Mouse (Mus musculus) embryonic facial prominence, embryonic 12.5 days (tissue): ENCODE results near the gene Man2a1. TPM values are rescaled to one million over a fixed set of nuclear protein-coding genes. Genes with fewer than 3 reads are reported as not detected.

ENCODE experiments used
- ATAC-seq: fragments of 200-750 bp; cut with Nextera tagmentation; 2 replicates; pipeline ENCODE4 v1.8.0; 2017; ENCODE audit not compliant: insufficient number of reproducible peaks, insufficient read depth, low FRiP score, low TSS enrichment
- H3K27ac ChIP-seq: fragments of 300-500 bp; sonication (generic); 2 replicates; pipeline ENCODE4 v1.5.1; 2016; ENCODE audit warnings: mild to moderate bottlenecking
- H3K27me3 ChIP-seq: fragments of 300-500 bp; sonication (generic); 2 replicates; pipeline ENCODE4 v1.6.1; 2016; ENCODE audit warnings: mild to moderate bottlenecking, moderate library complexity
- H3K36me3 ChIP-seq: fragments of 300-500 bp; sonication (generic); 2 replicates; pipeline ENCODE4 v1.6.1; 2016; ENCODE audit warnings: mild to moderate bottlenecking
- H3K4me1 ChIP-seq: fragments of 300-500 bp; sonication (generic); 2 replicates; pipeline ENCODE4 v1.6.1; 2016
- H3K4me2 ChIP-seq: fragments of 300-500 bp; sonication (generic); replicated peaks from 2 replicates; pipeline ENCODE4 v1.6.1; 2016; ENCODE audit warnings: mild to moderate bottlenecking, moderate library complexity
- H3K4me3 ChIP-seq: fragments of 300-500 bp; sonication (generic); 2 replicates; pipeline ENCODE4 v1.5.1; 2016; ENCODE audit warnings: mild to moderate bottlenecking
- H3K9ac ChIP-seq: fragments of 300-500 bp; sonication (generic); 2 replicates; pipeline ENCODE4 v1.6.1; 2016; ENCODE audit warnings: mild to moderate bottlenecking, moderate library complexity
- H3K9me3 ChIP-seq: fragments of 300-500 bp; sonication (generic); 2 replicates; pipeline ENCODE4 v1.6.1; 2016; ENCODE audit warnings: mild to moderate bottlenecking, moderate library complexity
- WGBS: fragments of 180-500 bp; shearing (Covaris S2); methylation state at CpG from one replicate; pipeline ENCODE4 v1.1.7; 2016; 5-methylcytosine and 5-hydroxymethylcytosine counted together
- polyA plus RNA-seq: library from polyadenylated mRNA; unstranded; fragments of >200 nt; fragmentation: Nextera tagmentation; extraction: Ambion mirVana; gene quantifications from 2 replicates; pipeline ENCODE4 v1.2.1, GENCODE M21; 2016

The Man2a1 gene
- 10.0 and 10.8 TPM in 2 replicates for polyA plus RNA-seq

DNA sequence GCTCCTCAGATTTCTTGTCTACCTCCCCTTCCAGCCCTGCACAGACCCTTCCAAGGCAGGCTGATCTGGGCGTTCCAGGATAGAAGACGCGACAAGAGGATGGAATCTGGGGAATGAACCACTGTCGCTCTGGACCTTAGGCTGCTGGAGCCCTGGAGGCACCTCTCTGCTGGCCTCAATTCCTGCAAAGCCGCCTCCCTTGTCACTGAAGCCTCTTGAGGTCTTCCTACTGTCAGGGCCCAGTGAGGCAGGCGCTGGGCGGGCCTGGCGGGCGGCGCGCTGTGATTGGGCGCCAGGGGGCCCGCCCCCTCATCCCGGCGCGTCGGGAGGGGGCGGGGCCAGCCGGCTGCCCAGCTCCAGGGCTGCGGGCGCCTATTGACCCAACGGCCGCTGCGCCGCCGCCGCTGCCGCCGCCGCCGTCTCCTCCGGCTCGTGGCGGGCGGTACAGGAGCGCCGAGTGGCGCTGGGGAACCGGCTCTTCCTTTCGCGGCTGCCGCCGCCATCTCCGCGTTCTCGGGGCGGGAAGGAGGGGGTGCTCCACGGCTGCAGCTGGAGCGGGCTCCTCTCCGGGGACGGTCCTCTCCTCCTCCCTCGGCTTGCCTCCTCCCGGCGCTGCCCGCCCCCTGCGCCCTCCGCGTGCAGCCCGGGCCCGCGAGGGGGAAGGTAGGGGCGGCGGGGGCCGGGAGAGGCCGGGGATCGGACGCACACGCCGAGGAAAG lies at the start of gene Man2a1:
TSS of gene Man2a1 (plus strand) at position 365 of the 719 bp plus-strand sequence.
- peak within 1 kb of the TSS; percentile 87 for H3K27ac ChIP-seq
- H3K4me1 ChIP-seq = peaks cover 19% of the 10 kb centered on the region
- no peaks in the 10 kb centered on the region for H3K36me3 ChIP-seq
- H3K4me3 ChIP-seq = peak within 1 kb of the TSS; percentile 79
- ATAC-seq = peak; percentile 89
- H3K9ac ChIP-seq = peak within 1 kb of the TSS; percentile 88
- no peaks in the 10 kb centered on the region for H3K9me3 ChIP-seq
- H3K4me2 ChIP-seq = peak within 1 kb of the TSS; percentile 92
- H3K27me3 ChIP-seq = no peaks in the 10 kb centered on the region
- 0% methylated on average over 55 of the region's 69 CpGs for whole genome bisulfite sequencing

DNA sequence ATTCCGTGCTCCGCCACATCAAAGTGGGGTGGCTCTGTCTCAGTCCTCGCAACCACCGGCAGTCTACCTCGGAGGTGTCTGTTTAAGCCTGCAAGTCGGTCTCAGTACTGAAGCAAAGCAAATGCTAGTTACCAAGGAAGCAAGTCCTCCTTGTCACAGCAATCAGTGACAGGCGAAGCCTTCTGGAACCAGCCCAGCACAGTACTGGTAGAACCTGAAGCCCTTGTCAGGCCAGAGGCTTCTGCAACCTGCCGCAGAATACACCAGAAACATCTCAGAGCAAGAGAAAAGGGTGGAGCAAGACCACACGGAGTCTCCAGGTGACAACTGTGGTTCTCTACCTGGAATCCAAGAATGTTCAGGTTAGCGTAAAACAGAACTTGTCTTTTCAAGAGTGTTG lies 47.2 kb upstream of the Man2a1 start:
- Histone ChIP-seq H3K4me3 (no peak overlapping the region), H3K27ac (no peak overlapping the region), H3K36me3 (no peaks in the 10 kb centered on the region), H3K9me3 (no peaks in the 10 kb centered on the region), H3K4me1 (no peaks in the 10 kb centered on the region), H3K9ac (no peak overlapping the region), H3K4me2 (no peak overlapping the region), H3K27me3 (no peaks in the 10 kb centered on the region)
- ATAC-seq = no peak
- 89% methylated on average over 10 of the region's 10 CpGs for WGBS

DNA sequence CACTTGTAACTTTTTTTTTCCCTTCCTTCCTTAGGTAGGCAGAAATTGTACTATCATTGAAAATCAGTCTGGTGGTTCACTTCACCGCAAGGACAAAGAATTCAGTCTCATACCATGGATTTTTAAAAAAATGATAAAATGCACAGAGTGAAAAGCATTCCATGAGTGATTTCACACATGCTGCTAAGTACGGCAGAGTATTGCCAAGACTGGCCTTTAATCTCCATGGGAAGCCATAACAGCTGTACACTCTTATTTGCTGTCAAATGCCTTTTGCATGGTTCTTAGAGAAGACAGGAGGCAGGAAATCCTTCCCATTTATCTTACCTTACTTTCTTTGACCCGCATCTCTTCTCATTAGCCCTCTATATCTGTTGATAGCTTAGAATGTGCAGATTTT lies 45.6 kb upstream of the Man2a1 start:
- WGBS = 75% methylated on average over 3 of the region's 3 CpGs
- Histone ChIP-seq H3K27ac (no peak overlapping the region), H3K4me2 (no peak overlapping the region), H3K9ac (no peak overlapping the region), H3K27me3 (no peaks in the 10 kb centered on the region), H3K4me1 (no peaks in the 10 kb centered on the region; the same call in 1 of the 2 replicates), H3K4me3 (no peak overlapping the region), H3K36me3 (no peaks in the 10 kb centered on the region), H3K9me3 (no peaks in the 10 kb centered on the region)
- no peak for ATAC-seq

DNA sequence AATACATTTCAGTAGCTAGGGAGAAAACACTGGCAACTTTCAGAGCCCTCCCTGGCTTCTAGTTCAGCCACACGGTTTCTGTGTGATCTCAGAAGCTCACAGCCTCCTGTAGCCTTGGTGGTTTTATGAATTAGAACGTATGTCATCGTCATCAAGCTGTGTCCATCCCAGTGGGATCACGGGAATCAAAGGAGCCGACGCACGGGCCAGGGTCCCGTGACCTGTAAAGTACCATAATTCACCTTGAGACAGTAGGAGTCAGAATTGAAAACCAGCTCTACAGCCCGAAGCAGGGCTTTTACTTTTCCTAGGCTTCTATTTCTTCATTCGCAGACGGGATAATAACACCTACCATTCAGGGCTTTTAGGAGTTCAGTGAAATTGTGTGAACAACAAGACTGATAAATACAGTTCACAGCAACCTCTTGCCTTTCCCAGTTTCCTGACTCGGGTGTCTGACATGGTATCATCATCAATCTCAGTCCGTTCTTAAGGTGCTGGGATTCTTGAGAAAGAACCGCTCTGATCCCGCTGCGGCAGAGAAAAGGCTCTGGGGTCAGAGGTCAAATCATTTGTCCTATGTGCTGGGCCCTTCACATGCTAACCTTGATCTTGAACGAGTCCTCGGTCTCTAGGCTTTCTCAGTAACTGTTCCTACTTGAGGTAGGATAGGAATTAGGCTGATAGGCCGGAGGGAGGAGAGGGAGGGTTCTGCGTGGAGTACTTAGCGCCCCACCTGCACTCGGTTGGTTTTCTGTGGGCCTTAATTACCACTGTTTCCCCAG lies 43.7 kb upstream of the Man2a1 start:
- H3K4me2 ChIP-seq = no peak overlapping the region
- H3K36me3 ChIP-seq = no peaks in the 10 kb centered on the region
- WGBS = 87% methylated on average over 22 of the region's 22 CpGs
- no peak overlapping the region for H3K9ac ChIP-seq
- H3K4me1 ChIP-seq = no peaks in the 10 kb centered on the region; the same call in 1 of the 2 replicates
- H3K27ac ChIP-seq = no peak overlapping the region
- no peak overlapping the region for H3K4me3 ChIP-seq
- ATAC-seq = no peak
- no peaks in the 10 kb centered on the region for H3K9me3 ChIP-seq
- no peaks in the 10 kb centered on the region for H3K27me3 ChIP-seq

DNA sequence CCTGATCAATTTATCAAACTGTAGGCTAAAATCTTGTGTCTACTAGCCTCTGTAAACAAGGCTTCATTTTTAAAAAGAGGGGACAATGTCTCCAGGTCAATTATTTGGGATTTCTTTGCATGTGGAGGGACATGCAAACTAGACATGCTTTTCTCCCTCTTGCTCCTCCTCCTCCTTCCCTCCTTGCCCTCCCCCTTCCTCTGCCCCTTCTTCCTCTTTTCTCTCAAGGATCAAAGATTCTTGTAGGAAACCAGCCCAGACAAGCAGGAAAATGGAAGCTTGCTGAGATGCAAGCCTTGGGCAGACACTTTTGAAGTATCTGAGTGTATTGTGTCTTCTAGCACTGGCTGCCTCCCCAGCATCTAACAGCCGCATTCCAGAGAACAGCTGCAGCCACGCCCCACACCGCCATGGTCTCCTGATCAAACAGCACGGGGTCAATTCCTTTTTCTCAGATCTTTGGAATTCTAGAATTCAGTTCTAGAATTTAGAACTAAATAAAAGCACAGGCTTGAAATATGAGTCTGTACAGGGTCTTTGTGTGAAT lies 41.5 kb upstream of the Man2a1 start:
- H3K9me3 ChIP-seq = no peaks in the 10 kb centered on the region
- H3K4me3 ChIP-seq = no peak overlapping the region
- no peaks in the 10 kb centered on the region; the same call in 1 of the 2 replicates for H3K4me1 ChIP-seq
- 8% methylated on average over 4 of the region's 4 CpGs for WGBS
- H3K27ac ChIP-seq = 0 out of 2 replicates have a peak overlapping the region, but pooled peaks have one; percentile 6
- H3K36me3 ChIP-seq = no peaks in the 10 kb centered on the region
- no peak for ATAC-seq
- no peak overlapping the region; the same call in 1 of the 2 replicates for H3K4me2 ChIP-seq
- H3K27me3 ChIP-seq = no peaks in the 10 kb centered on the region
- no peak overlapping the region for H3K9ac ChIP-seq

DNA sequence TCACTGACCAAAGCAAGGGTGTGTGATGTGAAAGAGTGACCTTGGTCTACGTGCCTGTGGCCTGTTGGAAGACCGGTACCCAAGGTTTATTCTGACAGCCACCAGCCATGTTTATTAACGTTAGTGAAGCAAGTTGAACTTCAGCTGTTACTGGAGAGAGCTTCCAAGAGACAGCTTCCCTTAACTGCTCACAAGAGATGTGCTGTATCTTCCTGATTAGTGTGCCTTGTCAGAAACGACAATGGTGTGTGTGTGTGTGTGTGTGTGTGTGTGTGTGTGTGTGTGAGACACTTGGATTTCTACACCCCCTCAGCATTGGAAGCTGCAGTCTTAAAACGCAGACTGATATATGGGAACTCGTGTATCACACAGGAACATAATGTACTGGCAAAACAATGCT lies 34.1 kb upstream of the Man2a1 start:
- Histone ChIP-seq H3K9me3 (peaks cover 6% of the 10 kb centered on the region; the same call in 1 of the 2 replicates), H3K27ac (no peak overlapping the region), H3K4me1 (no peaks in the 10 kb centered on the region), H3K4me3 (no peak overlapping the region), H3K9ac (no peak overlapping the region), H3K27me3 (no peaks in the 10 kb centered on the region), H3K4me2 (no peak overlapping the region), H3K36me3 (no peaks in the 10 kb centered on the region)
- no peak for ATAC-seq
- 84% methylated on average over 6 of the region's 6 CpGs for WGBS

DNA sequence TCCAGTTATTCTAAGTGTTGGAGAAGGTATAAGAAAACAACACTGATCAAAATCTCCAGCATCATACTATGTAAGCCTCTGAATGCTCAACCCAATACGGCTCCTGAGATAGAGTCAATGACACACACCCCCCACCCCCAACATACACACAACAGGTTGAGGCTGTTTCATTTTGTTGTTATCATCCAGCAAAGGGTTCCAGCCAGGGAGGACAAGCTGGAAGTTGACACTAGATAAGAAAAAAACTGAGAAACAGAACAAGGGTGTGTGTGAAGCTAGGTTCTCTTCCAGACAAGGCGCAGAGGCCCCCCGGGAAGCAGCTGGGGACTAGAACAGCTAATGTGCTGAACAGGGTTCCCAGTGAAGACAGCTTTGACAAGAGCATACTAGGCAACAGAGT lies 33.0 kb upstream of the Man2a1 start:
- 89% methylated on average over 3 of the region's 3 CpGs for WGBS

DNA sequence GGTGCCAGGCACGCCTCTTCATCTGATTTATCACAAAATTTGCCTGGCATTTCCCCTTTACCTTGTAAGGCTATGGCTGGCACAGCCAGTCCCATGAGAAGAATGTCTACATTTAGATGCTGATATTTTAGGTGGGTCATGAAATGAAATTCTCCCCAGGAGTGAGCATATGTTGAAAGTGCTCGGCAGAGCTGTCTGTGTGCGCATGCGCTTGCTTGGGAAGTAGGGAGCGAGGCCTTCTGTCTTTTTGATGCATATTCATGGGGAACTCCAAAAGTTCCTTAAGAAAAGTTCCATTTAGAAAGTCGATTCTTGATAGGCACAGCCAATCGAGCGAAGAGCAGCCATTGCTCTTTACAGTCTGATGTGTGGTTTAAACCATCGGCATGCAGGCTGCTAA lies 26.6 kb upstream of the Man2a1 start:
- no peak overlapping the region for H3K9ac ChIP-seq
- WGBS = 94% methylated on average over 9 of the region's 9 CpGs
- no peaks in the 10 kb centered on the region for H3K36me3 ChIP-seq
- H3K27ac ChIP-seq = no peak overlapping the region
- H3K4me1 ChIP-seq = no peaks in the 10 kb centered on the region
- peaks cover 6% of the 10 kb centered on the region; the same call in 1 of the 2 replicates for H3K9me3 ChIP-seq
- ATAC-seq = no peak
- H3K4me3 ChIP-seq = no peak overlapping the region
- no peak overlapping the region for H3K4me2 ChIP-seq
- H3K27me3 ChIP-seq = no peaks in the 10 kb centered on the region

More for the DNA sequence above, 33.0 kb upstream of the Man2a1 start:
- no peak overlapping the region for H3K4me3 ChIP-seq
- H3K4me2 ChIP-seq = no peak overlapping the region
- no peaks in the 10 kb centered on the region for H3K36me3 ChIP-seq
- no peak overlapping the region for H3K27ac ChIP-seq
- ATAC-seq = no peak
- H3K9ac ChIP-seq = no peak overlapping the region
- no peaks in the 10 kb centered on the region for H3K27me3 ChIP-seq
- peaks cover 6% of the 10 kb centered on the region; the same call in 1 of the 2 replicates for H3K9me3 ChIP-seq
- no peaks in the 10 kb centered on the region for H3K4me1 ChIP-seq

DNA sequence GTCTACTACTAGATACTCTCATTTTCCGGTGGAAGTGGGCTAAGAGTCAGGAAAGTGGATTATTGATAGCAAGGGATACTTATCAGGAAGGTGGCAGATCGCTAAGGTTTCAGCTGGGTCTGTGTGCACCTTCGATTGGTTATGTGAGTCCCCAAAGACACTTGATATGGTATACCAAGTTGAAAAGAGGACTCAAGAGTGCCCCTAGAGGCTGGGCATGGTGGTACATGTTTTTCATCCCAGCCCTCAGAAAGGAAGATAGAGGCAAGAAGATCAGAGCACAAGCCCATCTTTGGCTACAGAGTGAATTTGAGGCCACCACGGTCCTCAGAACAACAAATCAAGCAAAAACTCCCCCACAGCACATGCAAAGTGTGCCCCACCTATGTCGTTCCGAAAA lies 25.3 kb upstream of the Man2a1 start:
- no peaks in the 10 kb centered on the region for H3K36me3 ChIP-seq
- WGBS = 62% methylated on average over 6 of the region's 6 CpGs
- H3K9me3 ChIP-seq = no peaks in the 10 kb centered on the region
- H3K4me3 ChIP-seq = no peak overlapping the region
- H3K4me1 ChIP-seq = no peaks in the 10 kb centered on the region
- no peak overlapping the region for H3K27ac ChIP-seq
- H3K9ac ChIP-seq = no peak overlapping the region
- no peak for ATAC-seq
- H3K27me3 ChIP-seq = no peaks in the 10 kb centered on the region
- no peak overlapping the region for H3K4me2 ChIP-seq

DNA sequence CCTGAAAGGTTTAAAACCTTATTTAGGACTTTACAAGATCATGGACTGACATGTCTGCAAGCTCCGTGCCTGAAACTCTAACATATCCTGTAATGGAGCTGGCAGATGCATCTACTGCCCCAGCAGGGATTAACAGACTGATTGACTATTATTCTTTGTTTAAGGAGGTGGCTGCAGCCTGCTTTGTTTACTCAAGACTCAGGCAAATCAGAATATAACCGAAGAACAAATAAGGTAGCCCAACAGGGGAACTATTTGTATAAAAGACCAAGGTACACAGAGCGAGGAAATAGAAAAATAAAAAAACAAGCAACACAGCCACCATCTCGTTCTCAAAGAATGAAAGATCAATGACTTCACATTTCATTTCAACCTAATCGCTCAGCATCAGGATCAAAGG lies 23.1 kb upstream of the Man2a1 start:
- Histone ChIP-seq H3K4me3 (no peak overlapping the region), H3K4me1 (no peaks in the 10 kb centered on the region), H3K27me3 (no peaks in the 10 kb centered on the region), H3K9ac (no peak overlapping the region), H3K36me3 (no peaks in the 10 kb centered on the region), H3K4me2 (no peak overlapping the region), H3K27ac (no peak overlapping the region), H3K9me3 (no peaks in the 10 kb centered on the region)
- WGBS = 49% methylated on average over 5 of the region's 5 CpGs
- ATAC-seq = no peak

DNA sequence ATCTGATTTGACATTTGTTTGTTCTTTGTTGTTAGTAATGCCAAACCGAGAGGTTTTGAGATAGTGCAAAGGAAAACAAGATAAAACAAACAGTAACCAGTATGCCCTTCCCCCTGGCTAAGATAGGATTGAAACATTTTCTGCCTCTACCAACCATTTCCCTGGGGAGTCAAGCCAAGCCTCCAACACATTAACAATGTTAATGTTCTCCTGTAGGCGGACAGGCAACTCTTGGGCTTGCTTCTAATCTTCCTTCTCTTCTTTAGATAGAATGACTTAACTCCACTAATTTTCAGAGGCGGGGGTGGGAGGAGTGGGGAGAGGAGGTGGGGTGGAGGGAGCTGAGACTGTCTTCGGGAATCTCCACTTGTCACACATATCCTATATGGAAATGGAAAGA lies 22.2 kb upstream of the Man2a1 start:
- Histone ChIP-seq H3K27me3 (no peaks in the 10 kb centered on the region), H3K4me3 (no peak overlapping the region), H3K4me1 (no peaks in the 10 kb centered on the region), H3K36me3 (no peaks in the 10 kb centered on the region), H3K4me2 (no peak overlapping the region), H3K9ac (no peak overlapping the region), H3K9me3 (no peaks in the 10 kb centered on the region), H3K27ac (no peak overlapping the region)
- 21% methylated on average over 4 of the region's 4 CpGs for WGBS
- no peak for ATAC-seq

DNA sequence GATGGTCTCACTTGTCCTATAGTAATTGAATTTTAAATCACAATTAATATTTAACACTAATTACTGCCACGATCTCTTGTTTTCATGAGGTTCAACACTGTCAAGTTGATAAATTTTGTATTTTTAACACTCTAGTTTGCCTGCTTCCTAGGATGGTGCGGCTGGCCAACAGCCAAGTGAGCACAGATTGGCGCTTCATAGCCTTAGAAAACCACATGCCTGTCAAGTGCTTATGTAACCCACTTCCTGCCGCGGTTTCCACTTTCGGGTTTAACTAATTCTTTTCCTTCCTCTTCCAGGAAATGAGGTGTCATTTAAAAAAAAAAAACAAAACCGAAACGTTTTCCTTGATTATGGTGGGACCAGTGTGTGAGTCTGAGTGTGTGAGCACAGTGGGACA lies 20.8 kb upstream of the Man2a1 start:
- Histone ChIP-seq H3K27me3 (no peaks in the 10 kb centered on the region), H3K9ac (no peak overlapping the region), H3K4me3 (no peak overlapping the region), H3K36me3 (no peaks in the 10 kb centered on the region), H3K27ac (no peak overlapping the region), H3K4me2 (no peak overlapping the region), H3K4me1 (no peaks in the 10 kb centered on the region), H3K9me3 (no peaks in the 10 kb centered on the region)
- no peak for ATAC-seq
- 76% methylated on average over 8 of the region's 8 CpGs for WGBS
